Mouse (Mus musculus) MEL (cell line): Measurements from ENCODE around the gene Bicral.

ENCODE experiments used
- CHD1 ChIP-seq: IDR thresholded peaks from 2 replicates; pipeline ENCODE4 v1.6.1; 2012; ENCODE audit warnings: low read depth, mild to moderate bottlenecking, inconsistent platforms, low read length, improper control_type of control experiment
- CHD2 ChIP-seq: IDR thresholded peaks from 2 replicates; pipeline ENCODE4 v1.6.1; 2011; ENCODE audit warnings: low read length, improper control_type of control experiment
- CTCF ChIP-seq, 3 experiments: IDR thresholded peaks in 2 of 3; conservative IDR thresholded peaks in 1 of 3; 2 replicates each; pipeline ENCODE4 v1.5.1; 2011 to 2012; ENCODE audit warnings: low read length in 3 of 3, low read depth in 2 of 3, mild to moderate bottlenecking in 2 of 3, improper control_type of control experiment in 1 of 3, inconsistent platforms in 1 of 3, mixed read lengths in 1 of 3, moderate library complexity in 1 of 3; ENCODE audit not compliant: control insufficient read depth in 1 of 3, insufficient read depth in 1 of 3, poor library complexity in 1 of 3, severe bottlenecking in 1 of 3
- E2F4 ChIP-seq: IDR thresholded peaks from 2 replicates; pipeline ENCODE4 v1.6.1; 2011; ENCODE audit warnings: low read depth, low read length, improper control_type of control experiment, borderline replicate concordance
- ELF1 ChIP-seq: IDR thresholded peaks from 2 replicates; pipeline ENCODE4 v1.6.1; 2014; ENCODE audit warnings: low read depth, mild to moderate bottlenecking, inconsistent platforms, low read length, improper control_type of control experiment, moderate library complexity
- GATA1 ChIP-seq: IDR thresholded peaks from 2 replicates; pipeline ENCODE4 v1.6.1; 2011; ENCODE audit warnings: low read depth, low read length, improper control_type of control experiment
- HCFC1 ChIP-seq: IDR thresholded peaks from 2 replicates; pipeline ENCODE4 v1.6.1; 2012; ENCODE audit warnings: low read depth, mild to moderate bottlenecking, inconsistent platforms, low read length, improper control_type of control experiment, moderate library complexity
- MXI1 ChIP-seq: IDR thresholded peaks from 2 replicates; pipeline ENCODE4 v1.6.1; 2011; ENCODE audit warnings: mild to moderate bottlenecking, low read depth, low read length, improper control_type of control experiment
- POLR2A ChIP-seq, 2 experiments: IDR thresholded peaks; 2 replicates each; pipeline ENCODE4 v1.6.1; 2011 to 2012; ENCODE audit warnings: low read length in 2 of 2, mild to moderate bottlenecking in 2 of 2, control low read depth in 1 of 2, improper control_type of control experiment in 1 of 2, low read depth in 1 of 2, moderate library complexity in 1 of 2; ENCODE audit not compliant: control insufficient read depth in 1 of 2, insufficient read depth in 1 of 2, poor library complexity in 1 of 2
- RCOR1 ChIP-seq: IDR thresholded peaks from 2 replicates; pipeline ENCODE4 v1.6.1; 2012; ENCODE audit warnings: low read depth, mild to moderate bottlenecking, inconsistent platforms, low read length, improper control_type of control experiment
- USF1 ChIP-seq: IDR thresholded peaks from 2 replicates; pipeline ENCODE4 v1.6.1; 2014; ENCODE audit warnings: low read depth, mild to moderate bottlenecking, inconsistent platforms, low read length, improper control_type of control experiment, moderate library complexity

DNA sequence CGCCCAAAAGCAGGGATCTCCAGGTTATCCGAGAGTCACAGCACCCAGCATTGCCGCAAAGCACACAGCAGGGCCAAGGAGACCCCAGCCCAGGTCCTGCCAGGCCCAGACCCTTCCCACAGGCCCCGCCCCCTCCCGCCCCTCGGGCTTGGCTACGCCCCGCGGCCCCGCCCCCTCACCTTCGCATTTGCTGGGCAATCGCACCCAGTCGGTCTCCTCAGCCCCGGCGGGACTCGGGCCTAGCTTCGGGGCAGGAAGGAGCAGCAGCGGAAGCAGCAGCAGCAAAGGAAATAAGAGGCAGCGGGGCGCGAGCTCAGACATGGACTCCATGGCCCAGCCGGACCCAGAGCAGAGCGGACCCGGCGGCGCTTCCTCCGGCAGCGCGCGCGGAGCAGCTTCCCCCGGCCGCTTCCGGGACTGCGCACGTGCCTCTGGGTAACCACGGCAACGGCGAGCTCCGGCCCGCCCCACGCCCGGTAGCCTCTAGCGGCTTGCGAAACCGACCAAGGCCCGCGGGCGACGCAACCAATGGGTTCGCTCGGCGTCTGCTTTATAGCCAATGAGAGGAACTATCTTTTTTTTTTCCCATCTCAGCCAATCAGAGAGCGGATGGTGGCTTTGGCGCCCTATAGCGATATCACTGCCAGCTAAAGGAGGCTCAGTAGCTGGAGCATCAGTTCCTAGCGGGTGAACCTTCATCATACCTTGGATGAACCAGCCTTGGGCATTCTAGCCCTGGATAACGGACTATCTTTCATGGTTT, 106.3 kb downstream of the Bicral start, which contains the start of gene Cnpy3:
- TF ChIP-seq POLR2A (IDR thresholded peaks at IDR 0.05; ENCODE audit: control insufficient read depth in 1 of 2, insufficient read depth in 1 of 2, low read depth in 1 of 2, low read length in 2 of 2, poor library complexity in 1 of 2) (peak; percentile 85 to 89), CTCF (IDR thresholded peaks at IDR 0.05 in 2 of 3, conservative IDR thresholded peaks at IDR 0.05 in 1 of 3; ENCODE audit: control insufficient read depth in 1 of 3, insufficient read depth in 1 of 3, low read depth in 2 of 3, low read length in 3 of 3, poor library complexity in 1 of 3, severe bottlenecking in 1 of 3) (no peak), HCFC1 (peak; percentile 86), CHD1 (no peak), ELF1 (peak; percentile 97), RCOR1 (no peak), E2F4 (peak; percentile 89; the same call in 1 of the 2 replicates), GATA1 (peak; percentile 35; the same call in 1 of the 2 replicates), USF1 (peak; percentile 94), CHD2 (peak; percentile 43; the same call in 1 of the 2 replicates), MXI1 (peak; percentile 93)
